Mouse (Mus musculus) monocyte, adult 2 months (primary cell): ENCODE measurements around the gene Gm3486.
"Not testable (repeated sequence)": the region's sequence is repeated elsewhere in the genome, so short reads cannot be mapped to it uniquely, and the experiment has no call there.

Experiments
- DNase-seq, 2 experiments: peaks; one replicate each; pipeline ENCODE4 v3.0.0; 2022; ENCODE audit warnings: low spot score in 2 of 2, low read depth in 1 of 2

Gm3486 gene

DNA sequence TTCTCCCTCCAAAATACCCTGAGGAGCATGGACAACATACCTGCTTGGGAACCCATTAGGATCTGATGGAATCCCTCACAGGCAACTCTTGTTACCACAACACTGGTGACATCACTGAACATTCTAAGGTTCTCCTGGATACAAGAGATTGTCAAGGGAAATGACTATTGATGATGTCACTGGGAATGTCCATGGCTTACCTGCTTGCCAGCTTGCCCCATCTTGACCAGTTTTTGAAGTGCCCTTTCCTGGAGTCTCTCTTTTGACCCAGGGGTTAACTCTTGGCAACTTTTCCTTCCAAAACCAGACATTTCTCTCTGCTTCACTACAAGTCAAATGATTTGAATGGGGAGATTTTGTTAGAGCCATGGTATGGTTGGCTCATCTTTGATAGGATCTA is at the start of gene Gm3486:
TSS of gene Gm3486 (minus strand) at position 101 of the 400 bp plus-strand sequence.
- DNase-seq: not testable (repeated sequence)

DNA sequence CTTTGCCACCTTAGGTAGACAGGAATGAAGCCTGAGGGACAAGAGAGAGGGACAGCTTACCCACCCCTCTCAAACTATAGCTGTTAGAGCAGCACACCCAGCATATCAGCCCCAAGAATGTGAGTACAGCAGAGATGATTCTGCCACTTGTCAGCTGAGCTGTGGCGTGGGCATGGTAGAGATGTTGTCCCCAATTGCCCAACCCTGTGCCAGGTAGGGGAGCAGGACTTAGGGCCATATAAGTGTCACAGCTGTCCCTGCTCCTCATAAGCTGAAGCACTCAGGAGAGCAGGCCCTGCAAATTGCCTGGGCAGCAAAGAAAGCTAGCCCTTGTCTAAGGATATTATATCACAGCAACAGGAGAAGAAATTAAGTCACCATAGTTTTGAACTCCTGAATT is 35.4 kb upstream of the Gm3486 start:
- not testable (repeated sequence) for DNase-seq

DNA sequence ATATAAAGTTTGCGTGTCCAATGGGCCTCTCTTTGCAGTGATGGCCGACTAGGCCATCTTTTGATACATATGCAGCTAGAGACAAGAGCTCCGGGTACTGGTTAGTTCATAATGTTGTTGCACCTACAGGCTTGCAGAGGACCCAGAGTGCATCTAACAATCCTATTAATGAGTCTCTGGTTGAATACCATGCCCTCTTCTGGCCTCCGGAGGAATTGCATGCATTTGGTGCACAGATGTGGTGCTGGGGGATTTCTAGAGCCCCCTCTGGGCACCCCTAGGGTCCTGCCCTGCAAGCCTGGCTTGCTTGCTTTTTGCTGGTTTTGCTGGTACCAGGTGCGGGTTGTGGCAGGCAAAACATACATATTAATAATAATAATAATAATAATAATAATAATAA is 31.4 kb upstream of the Gm3486 start:
- not testable (repeated sequence) for DNase-seq

DNA sequence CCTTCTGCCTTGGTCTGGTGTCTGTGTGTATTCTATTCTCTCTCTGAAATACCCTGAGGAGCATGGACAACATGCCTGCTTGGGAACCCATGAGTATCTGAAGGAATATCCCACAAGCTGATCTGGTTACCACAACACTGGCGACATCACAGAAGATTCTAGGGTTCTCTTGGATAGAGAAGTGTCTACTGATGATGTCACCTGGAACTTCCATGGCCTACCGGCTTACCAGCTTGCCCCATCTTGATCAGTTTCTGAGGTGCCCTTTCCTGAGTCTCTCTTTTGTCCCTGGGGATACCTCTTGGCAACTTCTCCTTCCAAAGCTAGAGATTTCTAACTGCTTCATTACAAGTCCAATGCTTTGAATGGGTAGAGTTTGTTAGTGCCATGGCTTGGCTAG is 35.9 kb downstream of the Gm3486 start, which contains the start of gene Gm7954:
TSS of gene Gm7954 (minus strand) at position 101 of the 400 bp plus-strand sequence.
- not testable (repeated sequence) for DNase-seq
